Mouse (Mus musculus) mature B cell (primary cell): ENCODE data around the gene Ccdc181.

Experiments
- in situ Hi-C: fragments of 300-500 bp; cut with MboI; formaldehyde crosslinking; loops from 2 replicates; pipeline ENCODE4 v1.14.3; 2019

Gene Ccdc181

DNA sequence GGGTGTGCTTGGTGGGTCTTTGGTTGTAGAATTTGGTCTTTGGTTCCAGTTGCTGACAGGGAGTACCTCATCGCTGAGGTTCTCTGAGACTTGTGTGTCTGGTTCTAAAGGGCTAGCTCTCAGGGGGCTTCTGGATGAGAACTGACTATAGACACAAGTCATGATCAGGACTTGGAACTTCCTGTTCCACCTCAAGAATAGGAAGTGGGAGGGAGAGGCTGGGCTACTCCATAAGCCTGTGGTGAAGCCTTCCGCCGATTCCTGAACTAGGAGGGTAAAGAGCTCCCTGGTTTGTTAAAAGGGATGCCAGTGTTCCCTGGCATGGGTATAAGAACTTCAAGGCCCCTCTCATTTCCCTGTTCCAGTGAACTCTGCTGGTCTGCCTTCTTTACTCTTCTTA is 8.6 kb downstream of the Ccdc181 start:
- in situ Hi-C loops, result no loop called here

DNA sequence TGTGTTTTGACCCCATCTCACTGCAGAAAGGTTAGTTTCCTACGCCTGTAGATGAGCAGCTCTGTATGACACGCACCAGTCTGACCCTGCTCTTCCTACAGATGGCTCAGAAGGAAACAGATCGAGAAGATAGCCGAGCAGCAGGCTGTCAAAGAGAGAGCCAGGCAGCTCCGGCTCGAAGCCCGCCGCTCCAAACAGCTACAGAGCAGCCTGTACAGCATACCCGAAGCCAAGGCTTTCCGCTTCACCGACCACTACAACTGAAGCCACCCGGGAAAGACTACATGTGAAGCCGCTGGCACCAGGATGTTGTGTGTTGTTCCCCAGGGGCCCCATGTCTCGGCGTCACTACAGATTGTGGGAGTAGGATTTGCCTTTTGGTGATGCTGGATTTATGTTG is 12.0 kb downstream of the Ccdc181 start:
- in situ Hi-C loops, result no loop called here

DNA sequence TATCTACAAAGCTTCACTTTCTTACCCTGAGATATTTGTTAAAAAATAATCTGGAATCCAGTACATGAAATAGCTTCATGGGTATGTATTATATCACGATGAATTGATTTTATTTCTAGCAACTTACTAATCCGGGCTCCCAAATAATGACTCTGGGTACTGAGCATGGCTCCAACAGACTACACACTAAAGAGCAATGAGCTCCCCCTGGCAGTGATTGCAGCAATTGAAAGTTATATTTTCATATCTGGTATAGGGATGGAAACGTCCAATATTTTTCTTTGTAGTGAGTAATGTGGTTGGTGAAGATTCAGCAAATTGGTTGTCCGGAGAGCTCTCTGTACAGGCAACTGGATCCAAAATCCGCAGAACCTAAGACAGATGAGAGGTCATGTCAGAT is 16.7 kb downstream of the Ccdc181 start:
- in situ Hi-C loops, result no loop called here

DNA sequence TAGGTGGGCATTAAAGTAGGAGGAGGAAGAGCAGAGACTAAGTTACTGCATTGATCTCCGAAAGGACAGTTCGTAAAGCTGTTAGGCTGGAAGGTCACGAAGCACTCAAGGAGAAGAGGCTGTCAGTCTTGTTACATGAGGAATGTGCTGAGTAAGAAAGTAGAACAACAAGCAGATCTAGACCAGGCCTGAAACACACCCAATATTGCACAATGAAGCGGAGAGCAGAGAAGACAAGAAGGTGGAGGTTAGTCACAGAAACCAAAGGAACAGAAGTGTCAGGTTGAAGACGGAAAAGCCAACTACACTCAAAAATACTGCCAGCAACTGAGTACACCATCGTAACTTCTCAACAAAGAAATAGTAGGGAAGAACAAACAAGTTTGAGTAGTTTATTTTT is 18.7 kb downstream of the Ccdc181 start:
- in situ Hi-C loops, result no loop called here

DNA sequence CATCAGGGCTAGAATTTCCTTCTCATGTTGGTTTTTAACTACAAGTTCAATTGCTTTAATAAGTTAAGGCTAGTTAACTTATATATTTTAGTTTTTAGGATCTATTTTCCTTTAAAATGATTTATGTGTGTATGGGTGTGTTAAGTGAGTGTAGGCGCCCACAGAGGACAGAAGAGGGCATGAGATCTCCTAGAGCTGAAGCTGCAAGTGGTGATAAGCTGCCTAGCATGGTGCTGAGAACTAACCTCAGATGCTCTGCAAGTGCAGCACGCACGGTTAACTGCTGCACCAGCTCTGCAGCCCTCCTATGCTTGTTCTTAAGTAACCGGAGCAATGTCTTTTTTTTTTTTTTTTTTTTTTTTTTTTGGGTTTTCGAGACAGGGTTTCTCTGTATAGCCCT is 21.1 kb downstream of the Ccdc181 start:
- in situ Hi-C loops, result no loop called here

DNA sequence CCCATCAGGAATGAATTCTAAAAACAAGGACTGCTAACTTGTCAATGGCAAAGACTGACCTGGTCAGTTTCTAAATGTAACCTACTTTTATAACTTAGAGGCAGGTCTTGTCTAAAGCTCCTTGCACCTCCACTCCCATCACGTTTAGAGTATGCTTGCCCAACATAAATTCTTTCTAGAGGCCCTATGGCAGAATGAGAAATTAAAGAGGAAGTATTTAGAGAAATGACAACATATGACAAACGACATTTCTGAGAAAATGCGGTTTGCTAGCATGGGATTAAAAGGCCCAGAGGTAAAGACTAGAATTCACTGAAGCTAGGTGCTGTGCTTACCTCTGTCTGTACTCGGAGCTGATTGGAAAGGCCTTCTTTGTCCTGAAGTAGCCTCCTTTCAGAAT is 26.6 kb downstream of the Ccdc181 start:
- in situ Hi-C loops, result no loop called here

DNA sequence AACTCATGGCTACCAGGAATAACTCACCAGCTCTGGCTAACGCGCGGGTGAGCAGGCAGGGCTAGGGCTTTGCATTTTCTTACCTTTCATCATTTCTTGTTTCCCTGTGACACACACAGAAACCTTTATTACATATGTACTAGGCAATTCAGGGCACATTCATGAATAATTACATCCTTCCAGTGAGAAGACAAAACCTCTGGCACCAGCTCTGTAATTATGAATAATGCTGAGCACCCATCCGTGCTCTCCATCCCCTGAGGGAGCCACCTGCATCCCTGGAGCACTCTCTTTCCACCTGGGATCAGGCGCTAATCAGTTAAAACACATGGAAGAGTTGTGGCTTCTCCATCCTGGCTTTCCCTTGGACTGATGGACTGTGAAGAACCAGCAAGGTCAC is 28.4 kb downstream of the Ccdc181 start, which contains the start of gene Nme7:
Nme7 (plus strand) TSS at position 301 of the 400 bp plus-strand sequence.
- in situ Hi-C loops, result no loop called here

DNA sequence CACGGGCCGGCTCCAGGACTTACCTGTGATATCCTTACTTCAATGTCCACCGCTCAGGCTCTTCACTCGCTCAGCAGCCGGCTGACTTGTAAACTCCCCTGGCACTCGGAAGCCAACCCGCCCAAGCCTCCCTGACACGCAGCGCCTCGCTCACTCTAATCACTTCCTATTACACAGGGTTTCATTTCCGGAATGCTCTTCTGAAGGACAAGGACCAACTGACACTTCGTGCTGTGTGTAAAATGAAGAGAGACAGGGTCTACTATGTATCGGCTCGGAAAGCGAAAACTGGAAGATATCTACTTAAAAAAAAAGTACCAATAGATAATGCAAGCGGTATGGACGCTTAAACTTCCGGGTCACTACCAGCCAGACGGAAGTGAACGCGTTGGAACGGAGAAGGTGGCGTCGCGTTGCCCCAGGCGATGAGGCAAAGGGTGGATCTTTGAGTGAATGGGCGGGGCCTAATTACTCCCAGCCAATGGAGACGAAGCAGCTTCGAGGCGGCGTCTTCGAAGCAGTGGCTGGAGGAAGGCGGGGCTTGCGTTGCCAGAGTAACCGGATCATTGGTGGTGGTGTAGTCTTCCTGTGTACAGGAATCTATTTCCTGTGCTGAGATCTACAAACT is 31.9 kb downstream of the Ccdc181 start, which contains the start of gene Blzf1:
Blzf1 (minus strand) TSS at position 366 of the 628 bp plus-strand sequence.
- in situ Hi-C loops, result no loop called here

DNA sequence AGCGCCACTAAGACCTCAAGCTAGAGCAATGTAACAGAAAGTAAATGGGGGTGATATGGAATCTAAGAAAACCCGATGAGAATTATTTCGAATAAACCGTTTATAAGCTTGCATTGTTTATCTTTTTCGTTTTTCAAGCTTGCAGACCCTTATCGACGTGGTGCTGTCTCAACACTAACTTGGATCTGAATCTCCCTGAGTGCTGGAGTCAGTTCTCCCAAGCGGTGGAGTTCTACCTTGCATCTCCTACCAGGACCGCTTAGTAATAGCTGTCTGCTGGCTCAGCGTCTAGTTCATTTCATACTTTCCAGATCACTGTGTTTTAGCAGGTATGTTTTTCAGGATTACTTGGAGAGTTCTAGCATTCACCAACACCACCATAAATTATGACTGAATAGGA is 32.5 kb downstream of the Ccdc181 start:
- in situ Hi-C loops, result no loop called here

DNA sequence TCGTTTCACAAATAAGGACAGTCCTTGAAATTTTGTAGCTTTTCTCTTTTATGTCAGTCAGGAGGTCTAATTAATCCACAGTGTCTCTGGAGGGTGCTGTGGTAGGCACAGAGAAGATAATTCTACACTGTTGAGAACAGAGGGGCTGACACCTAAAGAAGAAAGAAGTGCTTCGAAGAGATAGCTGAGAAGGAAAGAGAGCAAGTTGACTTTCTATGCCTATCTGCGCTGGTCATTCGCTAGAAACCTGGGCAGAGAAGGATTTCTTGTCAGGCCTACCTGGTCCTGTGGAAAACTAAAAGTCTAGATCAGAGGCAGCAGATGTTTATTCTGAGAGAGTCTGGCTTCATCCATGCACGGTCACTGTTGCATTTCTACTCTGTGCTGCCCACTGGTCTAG is 38.7 kb downstream of the Ccdc181 start:
- in situ Hi-C loops, result no loop called here

DNA sequence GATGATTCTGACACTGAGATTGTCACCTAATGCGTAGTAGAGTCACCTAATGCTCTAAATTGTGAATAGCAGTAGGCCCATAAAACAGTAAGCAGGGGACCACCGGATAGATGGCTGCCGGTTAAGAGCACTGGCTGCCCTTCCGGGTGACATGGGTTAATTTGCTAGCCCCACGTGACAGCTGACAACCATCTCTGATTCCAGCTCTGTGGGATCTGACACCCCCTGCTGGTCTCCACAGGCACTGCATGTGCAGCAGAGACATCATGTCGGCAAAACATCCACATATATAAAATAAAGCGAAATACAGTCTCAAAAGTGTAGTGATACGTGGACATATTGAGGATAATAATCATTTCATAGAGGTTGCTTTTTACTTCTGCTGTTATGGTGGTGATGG is 39.9 kb downstream of the Ccdc181 start:
- in situ Hi-C loops, result no loop called here

DNA sequence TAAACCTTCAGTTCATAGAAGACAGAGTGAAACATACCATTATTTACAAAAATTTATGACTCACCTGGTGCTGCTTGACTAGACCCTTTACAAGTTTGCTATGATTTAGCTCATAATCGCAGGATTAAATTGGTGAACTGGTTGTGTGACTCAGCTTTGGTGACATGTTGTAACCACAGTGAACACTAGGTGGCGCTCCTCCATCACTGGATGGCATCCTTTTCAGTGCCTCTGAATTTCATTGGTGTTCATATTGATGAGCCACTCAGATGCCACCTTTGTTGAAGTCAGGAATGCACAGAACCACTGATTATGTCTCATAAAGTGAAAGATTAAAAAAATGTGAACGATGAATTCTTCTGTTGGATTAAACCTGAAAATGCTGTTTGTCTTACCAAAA is 41.3 kb downstream of the Ccdc181 start:
- in situ Hi-C loops, result no loop called here

DNA sequence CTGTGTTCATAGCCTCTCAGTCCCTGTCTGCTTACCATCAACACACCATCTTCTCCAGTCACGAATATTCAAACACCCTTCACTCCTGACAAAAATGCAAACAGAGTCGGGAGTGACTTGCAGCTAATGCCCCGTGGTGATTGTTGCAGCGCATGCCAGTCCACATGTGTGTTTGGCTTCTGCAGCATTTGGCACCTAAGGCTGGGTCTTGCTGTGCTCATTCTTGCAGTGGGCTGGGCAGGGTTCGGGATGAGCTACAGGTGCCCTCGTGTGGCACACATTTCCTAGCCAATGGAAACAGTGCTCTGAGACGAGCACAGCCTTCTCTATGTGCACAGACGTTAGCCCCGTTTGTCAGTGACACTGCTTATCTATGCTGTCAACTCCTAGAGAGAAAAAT is 41.9 kb downstream of the Ccdc181 start:
- in situ Hi-C loops, result no loop called here

DNA sequence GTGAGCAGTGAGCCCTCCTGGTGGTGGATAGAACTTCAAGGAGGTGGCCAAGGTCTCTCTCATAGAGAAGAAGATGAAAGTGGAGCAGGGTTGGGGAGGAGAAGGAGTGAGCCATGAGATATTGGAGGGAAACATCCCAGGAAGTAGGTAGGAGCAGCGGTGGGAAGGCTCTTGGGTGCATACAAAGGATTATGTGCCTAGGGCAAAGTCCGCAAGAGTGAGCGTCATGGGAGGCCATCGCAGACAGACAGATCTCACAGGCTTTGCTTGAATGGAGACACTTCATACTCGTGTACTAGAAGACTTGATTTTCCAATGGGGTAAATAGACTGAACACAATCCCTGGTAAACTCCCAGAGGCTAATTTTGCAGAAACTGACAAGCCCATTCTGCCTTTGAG is 43.1 kb downstream of the Ccdc181 start:
- in situ Hi-C loops, result no loop called here

DNA sequence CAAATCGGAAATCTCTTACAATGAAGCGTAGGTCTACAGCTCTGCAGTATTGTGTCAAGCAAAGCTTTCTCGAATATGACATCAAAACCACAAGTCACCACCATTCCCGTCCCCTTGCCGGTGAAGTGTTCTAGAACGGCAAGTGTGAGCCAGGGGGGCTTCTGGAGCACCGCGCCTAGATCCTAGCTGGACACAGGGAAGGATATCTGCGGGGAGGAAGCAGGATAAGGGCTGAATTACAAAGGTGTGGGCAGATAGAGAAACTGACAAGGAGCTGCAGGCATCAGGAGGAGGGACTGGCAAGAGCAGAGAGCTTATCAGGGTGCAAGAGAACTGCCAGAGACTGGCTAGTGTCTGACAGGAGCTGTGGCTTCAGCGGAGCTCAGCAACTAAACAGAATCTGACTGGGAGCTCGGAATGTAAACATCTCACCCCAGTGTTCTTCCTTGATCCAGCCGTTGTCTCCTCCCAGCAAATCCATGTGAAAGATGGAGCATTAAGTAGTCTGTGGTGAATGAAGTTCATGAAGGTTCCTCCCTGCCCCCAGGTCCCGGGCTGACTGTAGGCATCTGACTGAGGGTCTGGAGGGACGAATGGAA is 44.3 kb downstream of the Ccdc181 start:
- in situ Hi-C loops, result no loop called here

DNA sequence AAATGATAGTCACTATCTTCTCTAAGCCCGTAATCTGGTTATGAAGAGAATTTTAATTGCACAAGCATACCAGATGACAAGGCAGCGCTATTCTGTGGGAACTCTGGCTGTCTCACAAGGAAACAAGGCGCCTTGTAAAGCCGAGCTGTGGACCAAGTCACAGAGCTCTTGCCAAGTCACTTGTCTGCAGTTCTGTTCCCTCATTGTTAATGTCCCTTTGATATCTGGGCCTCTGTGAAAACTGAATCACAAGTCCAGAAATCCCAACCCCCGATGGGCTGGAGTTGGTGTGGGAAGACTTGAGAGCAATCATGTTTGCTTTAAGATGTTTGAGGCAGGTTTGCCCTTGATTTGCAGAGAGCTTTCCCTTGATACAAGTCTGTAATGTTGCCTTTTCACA is 45.3 kb downstream of the Ccdc181 start:
- in situ Hi-C loops, result no loop called here

DNA sequence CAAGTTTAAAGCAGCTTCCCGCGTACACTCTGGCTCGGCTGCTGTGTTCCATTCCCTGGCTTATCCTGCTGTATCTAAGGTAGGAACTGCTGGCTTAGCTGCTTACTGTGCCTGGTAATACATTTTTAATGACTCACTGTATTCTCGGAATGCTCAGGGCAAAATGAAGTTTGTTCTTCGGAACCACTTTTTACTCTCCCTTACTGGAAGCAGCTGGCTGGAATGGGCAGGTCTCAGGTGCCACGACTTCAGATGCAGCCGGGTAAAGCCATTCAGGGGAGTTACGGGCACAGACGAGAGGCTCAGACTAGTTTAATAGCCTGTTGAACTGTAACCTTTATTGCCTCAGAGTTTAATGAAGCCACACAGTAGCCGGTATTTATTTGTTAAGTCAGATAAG is 46.0 kb downstream of the Ccdc181 start:
- in situ Hi-C loops, result no loop called here

DNA sequence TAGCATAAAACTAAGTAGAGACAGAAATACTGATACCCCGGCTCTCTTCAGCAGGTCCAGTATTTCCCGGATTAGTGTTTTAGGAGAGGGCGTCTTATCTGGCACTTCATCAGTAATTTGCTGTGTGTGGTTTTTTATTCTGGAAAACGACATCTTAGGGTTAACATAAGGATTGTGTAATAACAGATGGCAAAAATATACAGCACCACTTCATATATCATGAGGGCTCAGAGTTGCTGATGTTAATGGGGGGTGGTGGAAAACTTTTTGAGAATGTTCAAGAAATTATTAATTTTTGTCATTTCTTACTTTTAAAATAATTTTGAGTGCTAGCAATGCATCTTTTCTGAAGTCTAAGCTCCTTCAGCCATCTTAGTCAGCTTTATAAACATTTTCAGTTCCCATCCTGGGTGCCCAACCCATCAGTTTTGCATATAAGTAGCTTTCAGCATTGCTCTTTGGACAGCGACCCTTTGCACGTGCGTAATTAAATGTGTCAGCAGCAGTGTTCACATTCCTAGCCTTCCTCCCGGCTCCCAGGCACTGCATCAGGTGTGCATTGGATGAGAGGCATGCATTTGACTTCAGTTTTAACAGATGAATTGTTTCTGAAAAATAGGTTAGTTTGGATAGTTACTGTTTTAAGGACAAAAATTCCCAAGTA is 47.7 kb downstream of the Ccdc181 start:
- in situ Hi-C loops, result no loop called here

DNA sequence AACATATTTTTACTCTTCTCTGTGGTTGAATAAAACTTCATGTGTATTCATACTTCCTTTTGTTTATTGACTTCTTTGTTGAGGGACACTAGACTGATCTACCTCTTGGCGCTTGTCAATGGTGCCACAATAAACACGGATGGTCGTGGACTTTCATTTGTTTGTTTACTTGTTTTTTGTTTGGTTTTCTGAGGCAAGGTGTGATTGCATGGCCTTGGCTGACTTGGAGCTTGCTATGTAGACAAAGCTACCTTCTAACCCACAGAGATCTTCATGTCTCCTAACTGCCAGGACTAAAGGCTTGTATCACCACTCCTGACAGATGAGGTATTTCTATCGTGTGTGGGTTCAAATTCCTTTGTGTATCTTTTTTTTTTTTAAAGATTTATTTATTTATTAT is 48.8 kb downstream of the Ccdc181 start:
- in situ Hi-C loops, result no loop called here

DNA sequence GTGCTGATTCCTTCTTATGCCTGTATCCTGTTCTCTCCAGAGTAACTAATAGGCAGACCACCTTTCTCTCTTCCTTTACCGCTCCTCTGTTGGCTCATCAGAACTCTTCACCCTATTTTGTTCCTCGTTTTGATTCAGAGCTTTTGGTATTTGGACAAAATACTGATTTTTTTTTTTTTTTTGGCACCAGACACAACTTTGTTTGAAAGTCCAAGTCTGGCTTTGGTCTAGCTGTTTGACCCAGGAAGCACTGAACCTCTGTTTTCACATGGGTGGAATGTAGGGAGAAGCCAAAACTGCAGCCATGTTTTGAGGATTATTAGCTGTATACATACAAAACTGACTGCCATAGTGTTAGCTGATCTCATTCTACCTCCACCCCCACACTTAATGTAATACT is 49.5 kb downstream of the Ccdc181 start:
- in situ Hi-C loops, result no loop called here

DNA sequence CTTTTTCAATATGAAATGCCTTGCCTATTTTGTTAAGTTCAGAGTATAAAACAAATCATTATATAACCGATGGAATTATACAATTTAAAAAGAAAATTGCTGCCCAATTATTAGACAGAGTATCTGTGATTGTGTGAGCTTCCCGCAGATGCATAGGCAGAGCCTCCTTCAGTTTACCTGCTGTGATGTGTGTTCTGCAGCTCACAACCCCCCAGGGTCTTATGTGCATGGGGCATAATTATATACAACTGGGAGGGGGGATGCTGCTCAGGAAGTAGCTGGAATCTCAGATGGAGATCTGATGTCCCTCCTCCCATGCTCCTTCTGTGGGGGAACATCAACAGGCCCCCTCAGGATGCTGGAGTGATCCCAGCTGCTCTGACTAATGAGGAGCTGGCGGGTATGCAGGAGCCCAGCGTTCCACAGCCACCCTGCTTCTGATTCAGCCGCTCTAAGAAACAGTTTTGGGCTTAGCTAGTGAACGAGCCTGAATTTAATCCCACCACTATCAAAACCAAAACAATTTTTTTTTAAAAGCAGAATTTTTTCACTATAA is 51.3 kb downstream of the Ccdc181 start:
- in situ Hi-C loops, result no loop called here

DNA sequence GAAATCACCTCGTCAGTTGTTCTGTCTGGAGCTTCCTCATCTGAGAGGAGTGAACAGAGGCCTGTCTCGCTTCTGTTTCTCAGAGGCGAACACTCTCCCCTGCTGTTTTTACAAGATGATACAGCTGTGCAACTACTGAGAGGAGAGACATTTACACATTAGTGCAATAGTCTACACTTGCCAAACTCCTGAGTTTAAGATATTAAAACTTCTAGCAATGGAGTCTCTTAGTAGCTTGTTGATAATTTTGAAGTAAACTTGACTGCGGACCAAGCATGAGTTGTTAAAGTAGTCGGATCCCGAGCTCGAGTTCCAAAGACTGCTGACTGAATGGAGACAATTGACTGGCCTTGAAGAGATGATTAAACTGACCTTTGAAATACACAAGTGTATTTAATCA is 52.4 kb downstream of the Ccdc181 start:
- in situ Hi-C loops, result no loop called here

DNA sequence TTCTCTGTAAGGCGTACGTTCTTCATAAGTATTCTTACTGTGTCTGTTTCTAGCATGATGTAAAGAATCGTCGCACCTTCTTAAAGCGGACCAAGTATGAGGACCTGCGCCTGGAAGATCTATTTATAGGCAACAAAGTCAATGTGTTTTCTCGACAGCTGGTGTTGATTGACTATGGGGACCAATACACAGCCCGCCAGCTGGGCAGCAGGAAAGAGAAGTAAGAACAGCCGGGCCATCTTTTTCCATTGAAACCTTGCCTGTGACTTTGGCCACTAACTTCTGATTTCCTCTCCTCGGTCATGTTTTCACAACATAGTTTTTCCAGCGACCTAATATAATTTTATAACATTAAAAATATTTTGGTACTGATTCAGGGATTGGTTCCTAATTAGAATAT is 57.2 kb downstream of the Ccdc181 start:
- in situ Hi-C loops, result no loop called here
